Mouse (Mus musculus) heart, postnatal 0 days (tissue): ENCODE data around the gene Micu2.

ENCODE experiments used
- CTCF ChIP-seq: IDR thresholded peaks from 2 replicates; pipeline ENCODE4 v1.5.1; 2016; ENCODE audit warnings: antibody characterized with exemption, control low read depth, low read depth
- EP300 ChIP-seq: IDR thresholded peaks from 2 replicates; pipeline ENCODE4 v1.6.1; 2016; ENCODE audit warnings: antibody characterized with exemption, low read depth

GRCm38 (mm10) chr14:57991761-57992160, 7.3 kb downstream of the Micu2 start:
- TF ChIP-seq CTCF, result no peak
- TF ChIP-seq EP300, result no peak
